Mouse (Mus musculus) kidney, adult 2 months (tissue): ENCODE data around the gene Gba2. TPM values are rescaled to one million over a fixed set of nuclear protein-coding genes. Genes with fewer than 3 reads are reported as not detected.

Source experiments
- DNase-seq: peaks from one replicate; pipeline ENCODE4 v3.0.0; 2021
- H3K27ac ChIP-seq: fragments of 200-500 bp; 2 replicates; pipeline ENCODE4 v1.5.1; 2012; ENCODE audit warnings: low read depth, low read length, control low read depth, inconsistent platforms; ENCODE audit not compliant: insufficient read depth
- H3K27me3 ChIP-seq: fragments of 200-500 bp; replicated peaks from 2 replicates; pipeline ENCODE4 v1.6.1; 2012; ENCODE audit warnings: mild to moderate bottlenecking, moderate library complexity, low read length, inconsistent platforms; ENCODE audit not compliant: control insufficient read depth, insufficient read depth
- H3K36me3 ChIP-seq: fragments of 200-500 bp; 2 replicates; pipeline ENCODE4 v1.6.1; 2012; ENCODE audit warnings: mild to moderate bottlenecking, moderate library complexity, low read length, inconsistent platforms; ENCODE audit not compliant: control insufficient read depth, insufficient read depth
- H3K4me1 ChIP-seq: fragments of 200-500 bp; 2 replicates; pipeline ENCODE4 v1.6.1; 2011; ENCODE audit warnings: low read length; ENCODE audit not compliant: control insufficient read depth, insufficient read depth
- H3K4me3 ChIP-seq: fragments of 200-500 bp; 2 replicates; pipeline ENCODE4 v1.5.1; 2011; ENCODE audit warnings: mild to moderate bottlenecking, low read depth, low read length, control low read depth; ENCODE audit not compliant: insufficient read depth
- CTCF ChIP-seq: fragments of 200-500 bp; conservative IDR thresholded peaks from 2 replicates; pipeline ENCODE4 v1.5.1; 2011; ENCODE audit warnings: low read depth, mild to moderate bottlenecking, control low read depth, low read length, moderate library complexity, mixed read lengths; ENCODE audit not compliant: insufficient read depth, insufficient read length
- POLR2A ChIP-seq: fragments of 200-500 bp; IDR thresholded peaks from one replicate; pipeline ENCODE4 v1.6.1; 2011; ENCODE audit warnings: low read depth, low read length, control low read depth
- WGBS: fragments of 180-500 bp; shearing (Covaris S2); methylation state at CpG from one replicate; pipeline ENCODE4 v1.1.7; 2018; 5-methylcytosine and 5-hydroxymethylcytosine counted together
- polyA plus RNA-seq: library from polyadenylated mRNA; depleted of rRNA; stranded (reverse); fragments of >200 nt; gene quantifications from 2 replicates; pipeline ENCODE4 v1.2.3, GENCODE M21; 2012

Gene Gba2
- polyA plus RNA-seq, 1 experiment: 12.2 TPM

DNA sequence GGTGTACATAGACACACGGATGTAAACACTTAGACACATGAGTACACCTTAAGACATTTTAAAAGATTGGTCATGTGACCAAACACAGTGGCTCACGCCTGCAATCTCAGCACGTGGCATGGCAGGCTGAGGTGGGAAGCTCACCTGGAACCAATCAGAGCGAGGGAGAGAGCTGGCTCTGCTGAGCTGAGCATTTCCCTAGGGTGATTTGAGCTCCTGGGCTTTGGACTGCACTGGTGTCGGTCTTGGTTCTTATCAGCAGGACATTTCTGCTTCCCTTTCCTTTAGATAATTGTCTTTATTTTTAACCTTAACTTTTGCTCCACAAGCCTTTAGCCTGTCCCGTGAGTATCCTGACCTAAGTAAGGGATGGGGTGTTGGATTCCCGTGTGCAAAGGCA lies 9.0 kb upstream of the Gba2 start:
- TF ChIP-seq POLR2A (no peak), CTCF (no peak)

GRCm38 (mm10) chr4:43586411-43586810 lies 7.7 kb upstream of the Gba2 start:
- Histone ChIP-seq H3K4me3 (no peak overlapping the region), H3K27me3 (no peaks in the 10 kb centered on the region), H3K36me3 (no peaks in the 10 kb centered on the region), H3K4me1 (peaks cover 22% of the 10 kb centered on the region), H3K27ac (peak overlapping the region; percentile 58; the same call in 1 of the 2 replicates)
- TF ChIP-seq POLR2A (no peak), CTCF (no peak)
- peak; percentile 94 for DNase-seq
- 27% methylated on average over 8 of the region's 8 CpGs for WGBS

More for the DNA sequence above, 9.0 kb upstream of the Gba2 start:
- Histone ChIP-seq H3K4me3 (no peak overlapping the region), H3K27me3 (no peaks in the 10 kb centered on the region), H3K27ac (peak overlapping the region; percentile 58; the same call in 1 of the 2 replicates), H3K4me1 (peaks cover 22% of the 10 kb centered on the region), H3K36me3 (no peaks in the 10 kb centered on the region)
- WGBS: 48% methylated on average over 7 of the region's 7 CpGs
- peak; percentile 69 for DNase-seq

DNA sequence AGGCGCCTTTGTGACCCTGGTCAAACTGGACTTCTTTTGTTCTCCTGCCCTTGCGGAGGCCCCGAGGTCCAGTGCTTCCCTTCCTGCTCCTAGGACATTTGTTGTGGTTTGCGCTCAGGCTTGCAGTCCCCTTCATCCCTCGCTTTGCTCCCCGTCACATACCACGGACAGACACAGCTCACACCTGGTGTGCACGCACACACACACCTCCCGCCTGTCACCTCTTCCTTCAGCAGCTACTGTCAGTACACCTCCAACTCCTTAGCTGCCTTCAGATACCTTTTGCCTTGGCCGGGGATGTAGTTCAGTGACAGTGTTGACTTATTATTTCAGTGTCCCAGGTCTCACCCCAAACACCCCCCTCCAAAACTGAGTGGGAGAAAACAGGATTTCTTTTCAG lies 7.0 kb upstream of the Gba2 start:
- Histone ChIP-seq H3K4me3 (no peak overlapping the region), H3K36me3 (0 out of 2 replicates have a peak, but pooled peaks cover 1% of the 10 kb centered on the region), H3K4me1 (peaks cover 22% of the 10 kb centered on the region), H3K27ac (peak overlapping the region; percentile 58; the same call in 1 of the 2 replicates), H3K27me3 (no peaks in the 10 kb centered on the region)
- WGBS: 49% methylated on average over 10 of the region's 10 CpGs
- TF ChIP-seq POLR2A (no peak), CTCF (no peak)
- no peak for DNase-seq

DNA sequence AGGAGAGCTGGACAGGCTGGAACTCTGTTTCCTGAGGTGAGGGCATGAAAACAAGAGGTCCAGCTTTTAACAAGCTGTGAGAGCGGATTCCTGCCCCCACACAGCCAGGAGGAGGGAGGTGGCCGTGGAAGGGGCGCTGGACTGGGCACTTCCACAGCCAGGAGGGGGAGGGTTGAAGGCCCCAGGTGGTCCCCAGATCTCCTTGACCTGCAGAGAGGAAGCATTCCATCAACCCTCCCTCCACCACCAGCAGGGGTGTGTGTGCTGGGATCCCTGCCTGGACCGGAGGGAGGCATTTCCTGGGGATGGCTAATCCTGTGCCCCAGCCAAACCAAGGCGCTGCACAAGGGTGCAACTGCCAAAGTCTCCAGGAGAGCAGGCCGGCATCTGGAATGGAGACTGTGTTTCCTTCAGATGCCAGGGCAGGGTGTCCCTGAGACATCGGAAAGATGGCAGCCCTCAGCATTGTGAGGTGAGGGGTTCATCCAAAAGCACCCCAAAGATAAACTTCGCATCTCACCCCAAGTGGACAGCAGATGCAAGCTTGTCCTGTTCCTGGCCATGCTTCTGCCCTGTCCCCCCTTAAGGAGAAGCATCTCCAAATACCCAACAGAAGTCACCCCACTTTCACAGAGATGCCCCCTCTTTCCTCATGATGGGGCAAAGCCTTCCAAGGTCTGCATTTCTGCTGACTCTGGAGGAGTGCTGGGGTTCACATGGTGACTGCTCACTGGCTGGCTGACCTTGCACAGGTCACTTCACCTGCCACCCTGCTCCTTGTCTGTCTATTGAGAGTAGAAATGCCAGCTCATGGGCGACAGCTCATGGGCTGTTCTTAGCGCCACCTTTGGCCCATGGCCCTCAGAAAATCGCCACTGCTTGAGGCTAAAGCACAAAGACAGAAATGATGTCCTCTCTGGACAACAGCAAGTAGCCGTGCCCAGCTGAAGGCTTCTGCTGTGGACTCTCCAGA lies 6.1 kb upstream of the Gba2 start, which contains the start of gene Msmp:
Gene Msmp, minus strand, starts transcription at position 51 of the 973 bp plus-strand sequence.
- H3K36me3 ChIP-seq: 0 out of 2 replicates have a peak, but pooled peaks cover 1% of the 10 kb centered on the region
- DNase-seq: peak; percentile 79
- no peaks in the 10 kb centered on the region for H3K27me3 ChIP-seq
- no peak for TF ChIP-seq POLR2A
- no peak for TF ChIP-seq CTCF
- H3K27ac ChIP-seq: peak within 1 kb of the TSS; percentile 27; the same call in 1 of the 2 replicates
- H3K4me3 ChIP-seq: no peak within 1 kb of the TSS
- WGBS: 51% methylated on average over 12 of the region's 12 CpGs
- peaks cover 22% of the 10 kb centered on the region for H3K4me1 ChIP-seq

DNA sequence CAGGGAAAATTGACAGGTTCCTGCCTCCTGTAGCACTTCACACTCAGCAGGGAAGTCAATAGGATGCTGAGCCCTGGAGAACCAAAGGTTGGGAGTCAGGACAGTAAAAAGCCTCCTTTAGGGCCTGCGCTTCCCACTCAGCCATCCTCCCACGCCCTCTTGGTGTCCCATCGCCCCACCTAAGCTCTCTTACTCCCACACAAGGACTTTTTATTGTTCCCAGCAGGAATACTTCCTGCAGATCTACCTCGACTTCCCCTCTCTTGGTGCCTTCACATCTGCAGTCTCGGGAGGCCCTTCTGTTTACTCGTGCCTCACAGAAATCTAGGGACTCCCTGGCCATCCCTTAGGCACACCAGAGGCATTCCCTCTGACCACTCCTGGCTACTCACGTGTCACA lies 4.7 kb upstream of the Gba2 start:
- H3K4me1 ChIP-seq: peaks cover 24% of the 10 kb centered on the region
- no peaks in the 10 kb centered on the region for H3K27me3 ChIP-seq
- DNase-seq: no peak
- H3K36me3 ChIP-seq: 0 out of 2 replicates have a peak, but pooled peaks cover 1% of the 10 kb centered on the region
- WGBS: 63% methylated on average over 7 of the region's 7 CpGs
- TF ChIP-seq POLR2A (no peak), CTCF (no peak)
- no peak overlapping the region for H3K27ac ChIP-seq
- H3K4me3 ChIP-seq: no peak overlapping the region

GRCm38 (mm10) chr4:43582241-43582640 lies 3.6 kb upstream of the Gba2 start:
- 0 out of 2 replicates have a peak, but pooled peaks cover 1% of the 10 kb centered on the region for H3K36me3 ChIP-seq
- no peak overlapping the region for H3K27ac ChIP-seq
- H3K4me1 ChIP-seq: peaks cover 24% of the 10 kb centered on the region
- DNase-seq: no peak
- no peaks in the 10 kb centered on the region for H3K27me3 ChIP-seq
- no peak overlapping the region for H3K4me3 ChIP-seq
- no peak for TF ChIP-seq CTCF
- no peak for TF ChIP-seq POLR2A
- 89% methylated on average over 5 of the region's 5 CpGs for WGBS

DNA sequence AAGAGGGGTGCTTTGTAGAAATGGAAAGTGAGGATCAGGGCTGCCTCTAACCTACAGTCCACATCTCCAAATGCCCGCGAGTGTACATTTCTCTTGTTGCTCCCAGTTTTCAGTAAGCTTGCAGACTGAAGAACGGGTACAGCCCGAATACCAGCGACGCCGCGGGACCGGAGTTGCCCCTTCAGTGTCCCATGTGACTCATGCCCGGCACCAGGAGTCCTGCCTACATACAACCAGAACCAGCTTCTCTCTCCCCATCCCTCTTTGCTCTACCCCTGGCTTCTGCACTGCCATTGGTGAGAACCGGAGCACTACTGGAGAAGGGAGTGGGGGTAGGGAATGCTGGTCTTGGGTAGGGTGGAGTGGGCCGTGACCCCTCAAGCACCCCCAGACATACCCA lies 2.7 kb upstream of the Gba2 start:
- H3K27ac ChIP-seq: no peak overlapping the region
- no peak for DNase-seq
- TF ChIP-seq POLR2A (no peak), CTCF (no peak)
- peaks cover 18% of the 10 kb centered on the region for H3K4me1 ChIP-seq
- H3K4me3 ChIP-seq: no peak overlapping the region
- H3K36me3 ChIP-seq: 0 out of 2 replicates have a peak, but pooled peaks cover 1% of the 10 kb centered on the region
- H3K27me3 ChIP-seq: no peaks in the 10 kb centered on the region
- 93% methylated on average over 12 of the region's 12 CpGs for WGBS
